Mouse (Mus musculus): ENCODE measurements around the gene Mcl1. TPM values are rescaled to one million over a fixed set of nuclear protein-coding genes. Genes with fewer than 3 reads are reported as not detected.

Gene Mcl1
- polyA plus RNA-seq, 1 experiment from 2014 or later, result 46.3 TPM

DNA sequence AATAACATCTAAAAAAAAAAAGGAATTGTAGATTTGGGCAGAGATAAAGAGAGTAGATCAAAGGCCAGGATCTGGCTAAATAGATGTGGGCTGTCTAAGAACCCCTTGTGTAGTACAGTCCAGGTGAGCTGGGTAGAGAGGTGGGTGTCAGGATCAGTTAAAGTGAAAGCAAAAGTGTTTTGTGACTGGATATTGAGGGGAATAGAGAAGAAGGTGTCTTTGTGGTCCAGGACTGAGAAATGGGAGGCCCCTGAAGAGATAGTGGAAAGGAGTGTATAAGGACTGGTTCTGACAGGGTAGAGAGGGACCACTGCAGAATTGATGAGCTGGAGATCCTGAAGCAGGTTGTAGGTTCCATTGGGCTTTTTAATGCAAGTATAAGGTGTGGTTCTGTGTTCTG, 51.4 kb downstream of the Mcl1 start:
- no peak overlapping the region for H3K27ac ChIP-seq (ENCODE audit: low read depth, low read length)
- H3K4me2 ChIP-seq, result no peak overlapping the region
- no peaks in the 10 kb centered on the region for H3K27me3 ChIP-seq (ENCODE audit: control insufficient read depth, insufficient read depth, low read length)
- no peak overlapping the region for H3K9ac ChIP-seq (ENCODE audit: low read depth, low read length)
- no peak for ATAC-seq (replicated peaks; ENCODE audit: insufficient number of reproducible peaks, low FRiP score, low TSS enrichment)
- no peaks in the 10 kb centered on the region for H3K4me1 ChIP-seq (ENCODE audit: control insufficient read depth, insufficient read depth, low read length)
- no peaks in the 10 kb centered on the region for H3K36me3 ChIP-seq (ENCODE audit: control insufficient read depth, insufficient read depth, low read length)
- no peaks in the 10 kb centered on the region; the same call in 1 of the 2 replicates for H3K9me3 ChIP-seq (replicated peaks; ENCODE audit: control insufficient read depth, low read length)
- H3K4me3 ChIP-seq (ENCODE audit: low read depth, low read length), result no peak overlapping the region

Other genes starting within 250 kb of the Mcl1 start
- gene Arnt, start 224.4 kb upstream of the Mcl1 start, polyA plus RNA-seq (2014; fragmentation: Nextera tagmentation; extraction: Ambion mirVana), result 20.6 and 28.5 TPM in 2 replicates
- 9.9 and 14.0 TPM in 2 replicates for gene Ctsk, start 159.5 kb upstream of the Mcl1 start, polyA plus RNA-seq (2014; fragmentation: Nextera tagmentation; extraction: Ambion mirVana)
- gene Ctss, start 132.0 kb upstream of the Mcl1 start, polyA plus RNA-seq (2014; fragmentation: Nextera tagmentation; extraction: Ambion mirVana), result 5.4 and 6.2 TPM in 2 replicates
- gene Hormad1, start 99.1 kb upstream of the Mcl1 start, polyA plus RNA-seq (2014; fragmentation: Nextera tagmentation; extraction: Ambion mirVana), result 0.65 TPM in 1 of 2 replicates, not detected in the other
- 27.8 and 32.0 TPM in 2 replicates for gene Golph3l, start 69.9 kb upstream of the Mcl1 start, polyA plus RNA-seq (2014; fragmentation: Nextera tagmentation; extraction: Ambion mirVana)
- gene Ensa, start 33.8 kb upstream of the Mcl1 start, polyA plus RNA-seq (2014; fragmentation: Nextera tagmentation; extraction: Ambion mirVana), result 52.7 and 55.4 TPM in 2 replicates
- gene Adamtsl4, start 29.1 kb downstream of the Mcl1 start, polyA plus RNA-seq (2014; fragmentation: Nextera tagmentation; extraction: Ambion mirVana), result 3.5 and 5.1 TPM in 2 replicates
- gene Ecm1, start 80.8 kb downstream of the Mcl1 start, polyA plus RNA-seq (2014; fragmentation: Nextera tagmentation; extraction: Ambion mirVana), result 85.0 and 86.7 TPM in 2 replicates
- gene Tars2, start 101.4 kb downstream of the Mcl1 start, polyA plus RNA-seq (2014; fragmentation: Nextera tagmentation; extraction: Ambion mirVana), result 42.2 and 46.1 TPM in 2 replicates
- gene Rprd2, start 160.1 kb downstream of the Mcl1 start, polyA plus RNA-seq (2014; fragmentation: Nextera tagmentation; extraction: Ambion mirVana), result 20.5 and 25.0 TPM in 2 replicates
- 40.5 and 40.6 TPM in 2 replicates for gene Prpf3, start 197.1 kb downstream of the Mcl1 start, polyA plus RNA-seq (2014; fragmentation: Nextera tagmentation; extraction: Ambion mirVana)
- gene Mrps21, start 212.7 kb downstream of the Mcl1 start, polyA plus RNA-seq (2014; fragmentation: Nextera tagmentation; extraction: Ambion mirVana), result 386 and 410 TPM in 2 replicates
- gene Ciart, start 223.5 kb downstream of the Mcl1 start, polyA plus RNA-seq (2014; fragmentation: Nextera tagmentation; extraction: Ambion mirVana), result 5.9 and 7.1 TPM in 2 replicates
- 29.3 and 29.5 TPM in 2 replicates for gene BC028528, start 233.2 kb downstream of the Mcl1 start, polyA plus RNA-seq (2014; fragmentation: Nextera tagmentation; extraction: Ambion mirVana)
- gene Aph1a, start 235.2 kb downstream of the Mcl1 start, polyA plus RNA-seq (2014; fragmentation: Nextera tagmentation; extraction: Ambion mirVana), result 25.9 and 42.4 TPM in 2 replicates
- gene Car14, start 245.9 kb downstream of the Mcl1 start, polyA plus RNA-seq (2014; fragmentation: Nextera tagmentation; extraction: Ambion mirVana), result 39.0 and 39.1 TPM in 2 replicates

All from heart, embryonic 11.5 days (tissue).